Comparison of ENCODE assay signal across 13 mouse cellular contexts in the genomic region with DNA sequence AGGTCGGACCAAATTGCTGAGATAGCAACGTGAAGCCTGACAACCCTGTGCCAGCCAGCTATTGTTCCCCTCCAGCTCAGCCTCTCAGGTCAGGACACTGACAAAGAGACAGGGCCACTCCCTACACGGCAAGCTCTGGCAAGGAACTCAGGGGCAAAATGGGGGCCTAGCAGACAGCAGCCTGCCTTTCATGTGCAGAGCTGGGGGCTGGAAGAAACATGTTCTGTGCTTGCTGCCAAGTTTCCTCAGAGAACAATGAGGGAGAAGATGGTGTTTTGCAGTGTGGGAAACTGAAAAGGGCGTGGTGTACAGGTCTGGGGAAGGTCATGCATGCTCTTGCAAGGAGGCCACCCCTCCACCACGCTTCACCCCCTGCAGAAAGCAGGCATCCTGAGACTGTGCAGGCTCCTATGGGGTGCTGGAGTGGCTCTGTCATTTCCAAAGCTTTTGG.
A peak's percentile ranks its signal among the peaks of the same experiment; 100 is the strongest.
DNase-seq lines count a peak whose midpoint lies in the region; ATAC-seq lines count a peak whose summit lies in the region.
"Had no signal": no experiment of that assay in that cellular context is flagged by ENCODE, and none has a peak within 500 bp of the region (broad histone marks: within the 10 kb centered on the region; RNA-seq: fewer than 3 reads in every experiment).

No protein-coding gene starts in this region.

- no peaks in the 10 kb centered on the region for H3K4me1 ChIP-seq in forebrain, embryonic 11.5 days (replicated peaks; ENCODE audit: control insufficient read depth, insufficient read depth, low read length)
- peaks cover 6% of the 10 kb centered on the region; the same call in 1 of the 2 replicates for H3K4me1 ChIP-seq in forebrain, embryonic 14.5 days (ENCODE audit: control insufficient read depth, insufficient read depth, low read length)
- H3K4me1 ChIP-seq in stomach, embryonic 15.5 days = peaks cover 8% of the 10 kb centered on the region; the same call in 1 of the 2 replicates
- H3K4me1 ChIP-seq: megakaryocyte, embryonic 14.5 days had no signal

- H3K27me3 ChIP-seq in forebrain, embryonic 11.5 days (ENCODE audit: control insufficient read depth, insufficient read depth, low read length) = no peaks in the 10 kb centered on the region
- H3K27me3 ChIP-seq in forebrain, embryonic 14.5 days (replicated peaks; ENCODE audit: control insufficient read depth, insufficient read depth, low read length) = no peaks in the 10 kb centered on the region
- no peaks in the 10 kb centered on the region for H3K27me3 ChIP-seq in stomach, embryonic 15.5 days (replicated peaks)
- H3K27me3 ChIP-seq: Patski had no signal

- ATAC-seq in forebrain, embryonic 11.5 days (replicated peaks; ENCODE audit: low FRiP score) = no peak
- no peak for ATAC-seq in forebrain, embryonic 14.5 days
- peak; percentile 72 for ATAC-seq in stomach, embryonic 15.5 days (ENCODE audit: insufficient read depth, low FRiP score, low read depth)
- ATAC-seq: Patski had no signal

- no peak overlapping the region for H3K9ac ChIP-seq in forebrain, embryonic 11.5 days (ENCODE audit: low read length)
- H3K9ac ChIP-seq in forebrain, embryonic 14.5 days (ENCODE audit: low read length) = no peak overlapping the region
- H3K9ac ChIP-seq in stomach, embryonic 15.5 days = no peak overlapping the region

- no peak overlapping the region for H3K4me3 ChIP-seq in forebrain, embryonic 11.5 days (ENCODE audit: low read depth, low read length)
- no peak overlapping the region for H3K4me3 ChIP-seq in forebrain, embryonic 14.5 days (ENCODE audit: low read depth, low read length)
- no peak overlapping the region for H3K4me3 ChIP-seq in stomach, embryonic 15.5 days (replicated peaks)
- H3K4me3 ChIP-seq: megakaryocyte, embryonic 14.5 days had no signal

- WGBS in forebrain, embryonic 11.5 days = 37% methylated on average over 5 of the region's 5 CpGs
- WGBS in forebrain, embryonic 14.5 days = 32% methylated on average over 5 of the region's 5 CpGs
- WGBS in stomach, embryonic 15.5 days = 38% methylated on average over 5 of the region's 5 CpGs

- no peaks in the 10 kb centered on the region for H3K36me3 ChIP-seq in forebrain, embryonic 11.5 days (ENCODE audit: control insufficient read depth, insufficient read depth, low read length)
- no peaks in the 10 kb centered on the region for H3K36me3 ChIP-seq in forebrain, embryonic 14.5 days (ENCODE audit: control insufficient read depth, insufficient read depth, low read length)
- no peaks in the 10 kb centered on the region for H3K36me3 ChIP-seq in stomach, embryonic 15.5 days

- no peak overlapping the region for H3K27ac ChIP-seq in forebrain, embryonic 11.5 days (ENCODE audit: low read depth, low read length)
- no peak overlapping the region for H3K27ac ChIP-seq in forebrain, embryonic 14.5 days (ENCODE audit: low read depth, low read length)
- peak overlapping the region; percentile 61; the same call in 1 of the 2 replicates for H3K27ac ChIP-seq in stomach, embryonic 15.5 days

- no peak overlapping the region for H3K4me2 ChIP-seq in forebrain, embryonic 11.5 days (ENCODE audit: low read depth, low read length, severe bottlenecking)
- no peak overlapping the region for H3K4me2 ChIP-seq in forebrain, embryonic 14.5 days (ENCODE audit: low read length)
- H3K4me2 ChIP-seq in stomach, embryonic 15.5 days = no peak overlapping the region

- H3K9me3 ChIP-seq in forebrain, embryonic 11.5 days (ENCODE audit: control insufficient read depth, low read length) = no peaks in the 10 kb centered on the region
- H3K9me3 ChIP-seq in forebrain, embryonic 14.5 days (replicated peaks; ENCODE audit: control insufficient read depth, low read length) = no peaks in the 10 kb centered on the region
- H3K9me3 ChIP-seq in stomach, embryonic 15.5 days = no peaks in the 10 kb centered on the region
- H3K9me3 ChIP-seq: megakaryocyte, embryonic 14.5 days had no signal

- DNase-seq in forebrain, embryonic 11.5 days (ENCODE audit: low spot score) = peak; percentile 33
- no peak for DNase-seq in forebrain, embryonic 14.5 days (ENCODE audit: low spot score)
- peak; percentile 24 for DNase-seq in ovary, adult 18-20 months (ENCODE audit: low spot score)
- no peak for DNase-seq in ovary, postnatal 10 days (ENCODE audit: low spot score)
- DNase-seq in heart, postnatal 4 days = peak; percentile 39
- DNase-seq in thymus, postnatal 0 days (ENCODE audit: low spot score) = no peak
- DNase-seq in adipocyte (ENCODE audit: low spot score) = no peak
- DNase-seq: cerebellum, adult 8-10 months; layer of hippocampus, adult 9-11 months; right cerebral cortex, postnatal 14 days had no signal

Comparison
In these comparisons a context has a peak if more than half of its experiments do, and no peak if none do; other contexts are left out.
1. DNase-seq: peak in forebrain, embryonic 11.5 days (single experiment), ovary, adult 18-20 months (single experiment) and heart, postnatal 4 days (single experiment); none in forebrain, embryonic 14.5 days (single experiment), ovary, postnatal 10 days (single experiment), thymus, postnatal 0 days (single experiment) and adipocyte (single experiment).